Mouse (Mus musculus) sigmoid colon, adult 10 weeks (tissue): ENCODE results near the gene Gpr75. TPM values are rescaled to one million over a fixed set of nuclear protein-coding genes. Genes with fewer than 3 reads are reported as not detected.

ENCODE experiments used
- polyA plus RNA-seq: library from polyadenylated mRNA; stranded (reverse); fragments of 350-450 nt; fragmentation: Illumina TruSeq; extraction: RNeasy Lipid Tissue Mini Kit (QIAGEN cat#74804); gene quantifications from one replicate; pipeline ENCODE4 v1.2.3, GENCODE M21; 2014; ENCODE audit warnings: low read depth, low replicate concordance

Gpr75 gene
- 0.47 TPM for polyA plus RNA-seq

DNA sequence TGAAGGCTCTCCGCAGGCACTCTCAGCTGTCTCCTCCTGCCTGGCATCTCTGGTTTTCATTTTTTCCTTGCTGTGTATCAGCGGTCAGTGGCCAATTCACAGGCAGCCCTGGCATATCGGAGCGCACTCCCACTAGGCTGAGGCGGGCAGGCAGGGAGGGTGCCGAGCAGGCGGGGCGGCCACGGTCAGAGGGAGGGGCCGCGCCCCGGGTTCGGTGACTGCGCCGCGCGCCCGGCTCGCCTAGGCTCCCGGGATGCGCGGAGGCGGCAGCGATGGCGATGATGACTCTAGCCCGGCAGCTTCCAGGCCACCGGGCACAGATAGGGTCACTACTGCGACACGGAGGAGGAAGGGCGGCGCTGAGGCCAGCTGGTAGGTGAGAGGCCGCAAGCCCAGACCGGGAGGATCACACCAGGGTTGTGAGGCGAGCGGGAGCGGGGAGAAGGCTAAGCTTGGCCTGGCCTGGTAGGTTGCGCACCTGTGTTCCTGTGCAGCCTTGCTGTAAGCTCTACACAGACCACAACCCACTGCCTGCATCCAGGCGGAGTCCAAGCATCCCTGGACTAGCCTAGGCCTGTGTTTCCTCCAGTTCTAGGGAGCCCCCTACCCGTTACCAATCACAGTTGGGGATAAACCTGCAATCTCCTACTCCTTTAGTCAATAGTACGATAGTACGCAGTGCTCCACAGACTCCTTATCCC, at the start of gene Gpr75, which contains the start of gene Asb3:
Gene Gpr75, plus strand, starts transcription at position 188 of the 701 bp plus-strand sequence.
Gene Asb3, plus strand, starts transcription at position 246 of the 701 bp plus-strand sequence.

Other genes starting within 250 kb of the Gpr75 start
- 12.3 TPM for gene Acyp2, start 235.8 kb upstream of the Gpr75 start, polyA plus RNA-seq
- gene Psme4, start 113.6 kb upstream of the Gpr75 start, polyA plus RNA-seq: 156 TPM
- gene Asb3, start 58 bp downstream of the Gpr75 start, polyA plus RNA-seq: 26.8 TPM
- 222 TPM for gene Erlec1, start 69.0 kb downstream of the Gpr75 start, polyA plus RNA-seq
- 69.2 TPM for gene Chac2, start 101.0 kb downstream of the Gpr75 start, polyA plus RNA-seq